In genomic region chr13:43822306-43822705, GRCm38 (mm10) we compare ENCODE assay signal across 22 mouse cellular contexts. TPM values are rescaled to one million over a fixed set of nuclear protein-coding genes. Genes with fewer than 3 reads are reported as not detected.
DNase-seq lines count a peak whose midpoint lies in the region; ATAC-seq and TF ChIP-seq lines count a peak whose summit lies in the region.
"Had no signal": no experiment of that assay in that cellular context is flagged by ENCODE, and none has a peak within 500 bp of the region (broad histone marks: within the 10 kb centered on the region; RNA-seq: fewer than 3 reads in every experiment).

No protein-coding gene starts in this region.

- no peak for TF ChIP-seq RAD21 in CH12.LX (IDR thresholded peaks at IDR 0.05; ENCODE audit: low read depth, low read length)

- no peak for TF ChIP-seq CTCF in CH12.LX (conservative IDR thresholded peaks at IDR 0.05 in 1 of 2, IDR thresholded peaks at IDR 0.05 in 1 of 2; ENCODE audit: low read depth in 2 of 2, low read length in 2 of 2)

- no peak overlapping the region for H3K4me3 ChIP-seq in midbrain, embryonic 11.5 days (ENCODE audit: low read depth, low read length)
- H3K4me3 ChIP-seq in midbrain, embryonic 10.5 days, result no peak overlapping the region
- no peak overlapping the region for H3K4me3 ChIP-seq in CH12.LX (replicated peaks in 1 of 3; ENCODE audit: low read depth in 2 of 3, low read length in 2 of 3, poor library complexity in 1 of 3)
- no peak overlapping the region for H3K4me3 ChIP-seq in intestine, embryonic 15.5 days (replicated peaks)
- H3K4me3 ChIP-seq: embryonic facial prominence, embryonic 10.5 days; embryonic facial prominence, embryonic 12.5 days; forebrain, embryonic 13.5 days; forebrain, embryonic 15.5 days had no signal

- H3K4me2 ChIP-seq in midbrain, embryonic 11.5 days, result no peak overlapping the region
- H3K4me2 ChIP-seq in CH12.LX (ENCODE audit: insufficient read depth, low read depth, poor library complexity, severe bottlenecking), result no peak overlapping the region
- H3K4me2 ChIP-seq in intestine, embryonic 15.5 days (replicated peaks), result no peak overlapping the region
- H3K4me2 ChIP-seq: embryonic facial prominence, embryonic 12.5 days; forebrain, embryonic 13.5 days; forebrain, embryonic 15.5 days had no signal

- no peaks in the 10 kb centered on the region for H3K27me3 ChIP-seq in midbrain, embryonic 11.5 days (ENCODE audit: control insufficient read depth, insufficient read depth, low read length)
- H3K27me3 ChIP-seq in midbrain, embryonic 10.5 days (ENCODE audit: low read depth, poor library complexity, severe bottlenecking), result no peaks in the 10 kb centered on the region
- no peaks in the 10 kb centered on the region for H3K27me3 ChIP-seq in CH12.LX (replicated peaks)
- no peaks in the 10 kb centered on the region for H3K27me3 ChIP-seq in intestine, embryonic 15.5 days (replicated peaks)
- H3K27me3 ChIP-seq: embryonic facial prominence, embryonic 12.5 days; forebrain, embryonic 13.5 days; forebrain, embryonic 15.5 days had no signal

- no peak for TF ChIP-seq EP300 in CH12.LX (IDR thresholded peaks at IDR 0.05; ENCODE audit: low read length)

- no peak for TF ChIP-seq POLR2A in CH12.LX (IDR thresholded peaks at IDR 0.05; ENCODE audit: low read depth, low read length)

- ATAC-seq in midbrain, embryonic 11.5 days (ENCODE audit: low FRiP score), result no peak
- ATAC-seq in intestine, embryonic 15.5 days, result no peak
- ATAC-seq: CD4-positive, CD25-positive, alpha-beta regulatory T cell, adult 4 months; forebrain, embryonic 13.5 days; forebrain, embryonic 15.5 days; forebrain, postnatal 0 days had no signal

- DNase-seq in midbrain, embryonic 11.5 days (ENCODE audit: low spot score, missing footprints), result peak; percentile 23
- no peak for DNase-seq in midbrain, embryonic 10.5 days (ENCODE audit: low spot score)
- DNase-seq in A20 (ENCODE audit: low read depth, low spot score) (peak; percentile 18), CH12.LX (ENCODE audit: extremely low read depth) (no peak)
- no peak for DNase-seq in yolk sac, embryonic 10.5 days (ENCODE audit: low spot score)
- DNase-seq: adrenal gland, adult 2 months; adrenal gland, postnatal 10 days; adrenal gland, postnatal 25 days; B cell, adult 2 months; cerebellum, adult 11-12 months; cerebellum, adult 2 months; cerebellum, adult 9-10 months; cerebellum, postnatal 10 days; cerebellum, postnatal 25 days; forebrain, postnatal 0 days had no signal

- no peaks in the 10 kb centered on the region for H3K79me2 ChIP-seq in CH12.LX (replicated peaks; ENCODE audit: control insufficient read depth, extremely low read depth, insufficient read depth, poor library complexity, severe bottlenecking)

- no peaks in the 10 kb centered on the region for H3K4me1 ChIP-seq in midbrain, embryonic 11.5 days (ENCODE audit: control insufficient read depth, insufficient read depth, low read length)
- no peaks in the 10 kb centered on the region for H3K4me1 ChIP-seq in midbrain, embryonic 10.5 days
- H3K4me1 ChIP-seq in CH12.LX (ENCODE audit: control insufficient read depth in 1 of 2, insufficient read depth in 2 of 2), result peaks cover 7 to 10% of the 10 kb centered on the region in 2 experiments; a peak in 3 of 4 replicates
- 0 out of 2 replicates have a peak, but pooled peaks cover 2% of the 10 kb centered on the region for H3K4me1 ChIP-seq in intestine, embryonic 15.5 days (replicated peaks)
- H3K4me1 ChIP-seq: embryonic facial prominence, embryonic 10.5 days; embryonic facial prominence, embryonic 12.5 days; forebrain, embryonic 13.5 days; forebrain, embryonic 15.5 days had no signal

- dilution Hi-C loops in CH12.LX (cut with MboI; ENCODE audit: extremely low pct_ligation_motif_present, extremely low pct_unique_long_range_greater_than_20kb, low sequenced_read_pairs), result no loop called here

- H3K9me3 ChIP-seq in midbrain, embryonic 11.5 days (ENCODE audit: control insufficient read depth, low read length), result no peaks in the 10 kb centered on the region
- no peaks in the 10 kb centered on the region for H3K9me3 ChIP-seq in midbrain, embryonic 10.5 days (replicated peaks)
- H3K9me3 ChIP-seq in CH12.LX (replicated peaks; ENCODE audit: low read length), result no peaks in the 10 kb centered on the region
- H3K9me3 ChIP-seq in intestine, embryonic 15.5 days, result no peaks in the 10 kb centered on the region
- H3K9me3 ChIP-seq: embryonic facial prominence, embryonic 10.5 days; embryonic facial prominence, embryonic 12.5 days; forebrain, embryonic 13.5 days; forebrain, embryonic 15.5 days had no signal

- no peak overlapping the region for H3K27ac ChIP-seq in midbrain, embryonic 11.5 days (ENCODE audit: low read depth, low read length)
- H3K27ac ChIP-seq in midbrain, embryonic 10.5 days (replicated peaks), result no peak overlapping the region
- H3K27ac ChIP-seq in CH12.LX (ENCODE audit: insufficient read depth, low read depth), result no peak overlapping the region
- H3K27ac ChIP-seq in intestine, embryonic 15.5 days, result no peak overlapping the region
- H3K27ac ChIP-seq: embryonic facial prominence, embryonic 10.5 days; embryonic facial prominence, embryonic 12.5 days; forebrain, embryonic 13.5 days; forebrain, embryonic 15.5 days had no signal

- H3K36me3 ChIP-seq in midbrain, embryonic 11.5 days (ENCODE audit: control insufficient read depth, insufficient read depth, low read length), result no peaks in the 10 kb centered on the region
- H3K36me3 ChIP-seq in midbrain, embryonic 10.5 days, result no peaks in the 10 kb centered on the region
- H3K36me3 ChIP-seq in CH12.LX (replicated peaks in 1 of 2; ENCODE audit: control insufficient read depth in 1 of 2, insufficient read depth in 1 of 2, low read length in 1 of 2), result no peaks in the 10 kb centered on the region
- H3K36me3 ChIP-seq in intestine, embryonic 15.5 days, result no peaks in the 10 kb centered on the region
- H3K36me3 ChIP-seq: embryonic facial prominence, embryonic 10.5 days; embryonic facial prominence, embryonic 12.5 days; forebrain, embryonic 15.5 days had no signal

- WGBS in midbrain, embryonic 11.5 days, result 79% methylated on average over 4 of the region's 4 CpGs
- WGBS in midbrain, embryonic 10.5 days, result 75% methylated on average over 4 of the region's 4 CpGs
- 84% methylated on average over 4 of the region's 4 CpGs for WGBS in intestine, embryonic 15.5 days

- no peak overlapping the region for H3K9ac ChIP-seq in midbrain, embryonic 11.5 days (ENCODE audit: low read length)
- no peak overlapping the region for H3K9ac ChIP-seq in CH12.LX (ENCODE audit: insufficient read depth, low read depth)
- H3K9ac ChIP-seq in intestine, embryonic 15.5 days, result no peak overlapping the region
- H3K9ac ChIP-seq: embryonic facial prominence, embryonic 12.5 days; forebrain, embryonic 13.5 days; forebrain, embryonic 15.5 days; forebrain, postnatal 0 days had no signal

- in situ Hi-C loops in CH12.LX (cut with MboI; ENCODE audit: low pct_ligation_motif_present, low pct_unique_long_range_greater_than_20kb, low sequenced_read_pairs), result no loop called here

TF ChIP-seq in CH12.LX, 34 proteins besides CTCF, POLR2A, EP300 and RAD21:
- TF ChIP-seq IRF4 (IDR thresholded peaks at IDR 0.05; ENCODE audit: low read depth, low read length), result peak; percentile 41; the same call in 1 of the 2 replicates
- peak; percentile 49; the same call in 1 of the 2 replicates for TF ChIP-seq BHLHE40 (IDR thresholded peaks at IDR 0.05; ENCODE audit: low read depth, low read length)
- TF ChIP-seq CHD2 (IDR thresholded peaks at IDR 0.05; ENCODE audit: low read length), result no peak

RNA-seq across cellular contexts. Expression of gene Cd83, which starts 37.7 kb away (rescaled TPM):
- 6.0 and 7.1 TPM in 2 replicates for polyA plus RNA-seq in midbrain, embryonic 11.5 days (2014; fragmentation: Nextera tagmentation; extraction: Ambion mirVana)
- 4.7 and 4.9 TPM in 2 replicates for polyA plus RNA-seq in midbrain, embryonic 10.5 days (2016; fragmentation: Nextera tagmentation; extraction: Ambion mirVana)
- total RNA-seq in CH12.LX (2012; rRNA removed) (103 and 129 TPM in 2 replicates), CH12.LX (2014; rRNA removed) (298 and 307 TPM in 2 replicates)
- 106 and 109 TPM in 2 replicates for polyA plus RNA-seq in CH12.LX (2012; ENCODE audit: insufficient read length, low read depth)
- 9.1 and 10.3 TPM in 2 replicates for polyA plus RNA-seq in intestine, embryonic 15.5 days (2015; fragmentation: Nextera tagmentation; extraction: Ambion mirVana)
- total RNA-seq: MEL had no signal

Comparison
In these comparisons a context has a peak if more than half of its experiments do, and no peak if none do; other contexts are left out.
1. DNase-seq: peak in midbrain, embryonic 11.5 days (single experiment) and A20 (single experiment); none in midbrain, embryonic 10.5 days (single experiment), CH12.LX (single experiment) and yolk sac, embryonic 10.5 days (single experiment).